Mouse (Mus musculus) cerebellum, postnatal 36 days (tissue): ENCODE measurements around the gene Lekr1.

Experiments
- DNase-seq, 2 experiments: peaks; one replicate each; pipeline ENCODE4 v3.0.0; 2021 to 2022; ENCODE audit warnings: mixed read lengths in 2 of 2

Gene Lekr1

DNA sequence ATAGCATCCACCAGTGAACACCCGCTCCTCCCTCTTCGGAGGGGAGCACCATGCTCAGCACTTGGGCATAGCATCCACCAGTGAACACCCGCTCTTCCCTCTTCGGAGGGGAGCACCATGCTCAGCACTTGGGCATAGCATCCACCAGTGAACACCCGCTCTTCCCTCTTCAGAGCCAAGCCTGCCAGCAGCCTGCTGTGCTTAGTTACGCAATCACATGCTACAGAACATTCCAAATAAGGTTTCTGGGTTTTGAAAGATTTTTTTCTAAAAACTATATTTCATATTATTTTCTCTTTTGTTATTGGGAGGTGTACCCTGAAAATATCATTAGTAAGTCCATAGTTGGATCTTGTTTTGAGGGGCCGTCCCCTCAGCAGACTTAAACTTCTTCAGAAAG lies 103.6 kb downstream of the Lekr1 start:
- DNase-seq = peak in 1 of 2 experiments; percentile 9

DNA sequence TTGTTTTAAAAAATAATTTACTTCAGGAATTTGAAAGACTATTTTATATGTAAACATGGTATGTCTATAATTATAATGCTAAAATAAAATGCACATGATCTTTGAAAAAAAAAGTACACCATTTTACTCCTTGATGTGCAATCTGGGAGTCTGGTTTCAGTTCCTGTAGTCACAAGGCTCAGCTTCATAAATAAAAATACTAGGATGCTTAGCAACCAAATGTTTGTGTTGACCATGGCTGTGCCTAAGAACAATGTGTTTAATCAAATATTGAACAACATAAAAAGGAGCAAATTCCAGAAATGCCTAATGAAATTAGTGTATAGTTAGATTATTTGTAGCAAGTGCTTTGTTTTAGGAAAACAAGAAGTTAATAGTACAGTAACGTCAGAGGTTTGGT lies 107.9 kb downstream of the Lekr1 start:
- no peak for DNase-seq

DNA sequence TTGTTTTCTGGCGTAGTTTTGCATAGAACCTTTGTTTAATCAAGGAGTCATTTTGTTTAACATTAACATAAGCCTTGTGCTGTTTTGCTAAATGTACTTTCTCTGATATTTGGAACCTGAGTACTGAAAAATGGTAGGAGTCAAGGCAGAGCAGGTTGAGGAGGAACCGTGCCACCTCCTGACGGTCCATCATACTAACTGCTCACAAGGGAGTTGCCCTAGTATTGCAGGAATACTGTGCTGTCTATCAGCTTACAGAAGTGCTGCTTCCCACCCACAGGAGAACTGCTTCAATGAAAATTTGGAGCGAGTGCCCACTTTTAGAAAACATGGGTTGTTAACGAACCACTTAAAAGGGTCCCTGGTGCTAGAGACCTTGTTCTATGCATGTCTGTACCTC lies 109.1 kb downstream of the Lekr1 start:
- DNase-seq = no peak

DNA sequence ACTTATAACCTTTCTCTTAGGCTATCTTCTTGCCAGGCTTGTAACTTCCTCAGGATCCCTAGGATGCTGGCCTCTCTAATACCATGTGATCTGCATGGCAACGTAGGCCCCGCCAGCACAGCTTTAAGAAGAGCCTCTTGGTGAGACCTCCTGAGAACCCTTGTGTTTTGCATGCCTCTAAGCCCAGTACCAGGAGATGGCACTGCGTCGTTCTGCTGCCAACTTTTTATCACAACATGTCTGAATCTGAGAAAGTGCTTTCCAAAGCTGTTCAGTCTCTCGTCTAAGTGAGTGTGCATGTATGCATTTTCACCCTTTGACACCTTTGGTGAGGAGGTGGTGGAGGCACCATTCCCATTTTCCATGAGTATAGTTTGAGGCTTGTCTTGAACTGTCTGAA lies 116.2 kb downstream of the Lekr1 start:
- no peak for DNase-seq

DNA sequence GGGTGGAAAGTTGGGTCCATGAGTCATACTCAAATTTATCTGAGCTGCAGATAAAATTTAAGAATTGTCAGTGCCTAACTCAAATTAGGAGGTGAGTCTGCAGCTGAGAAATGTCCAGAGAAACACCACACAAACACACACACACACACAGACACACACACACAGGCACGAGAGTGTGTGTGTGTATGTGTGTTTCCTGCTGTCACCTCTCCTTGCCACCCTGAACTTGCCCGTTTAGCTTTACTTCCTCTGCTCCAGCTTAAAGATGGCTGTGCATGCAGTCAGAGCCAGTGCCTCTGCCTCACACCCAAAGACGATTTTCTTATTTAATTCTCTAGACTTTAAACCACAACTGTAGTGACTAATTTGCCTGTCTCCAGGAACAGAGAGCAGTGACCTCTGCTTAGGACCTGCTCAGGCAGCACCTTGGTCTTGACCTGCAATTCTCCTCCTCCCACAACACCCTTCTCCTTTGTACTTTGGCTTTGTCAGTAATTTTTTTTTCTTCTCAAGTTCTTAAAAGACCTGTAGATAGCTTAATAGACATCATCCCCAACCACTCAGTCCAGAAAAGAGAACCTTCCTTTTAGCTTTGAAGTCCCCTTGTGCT lies 124.2 kb downstream of the Lekr1 start:
- no peak for DNase-seq

DNA sequence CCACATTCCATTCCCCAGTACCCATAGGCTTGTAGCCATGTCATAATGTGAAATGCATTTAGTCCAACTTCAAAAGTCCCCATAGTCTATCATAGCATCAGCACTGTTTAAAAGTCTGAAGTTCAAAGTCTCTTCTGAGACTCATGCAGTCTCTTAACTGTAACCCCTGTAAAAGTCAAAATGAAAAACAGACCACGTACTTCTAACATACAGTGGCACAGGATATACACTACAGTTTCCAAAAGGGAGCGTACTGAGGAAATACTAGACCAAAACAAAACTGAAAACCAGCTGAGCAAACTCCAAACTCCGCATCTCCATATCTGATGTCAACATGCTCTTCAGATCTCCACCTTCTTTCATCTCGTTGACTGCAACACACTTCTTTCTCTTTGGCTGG lies 127.5 kb downstream of the Lekr1 start:
- DNase-seq = no peak

DNA sequence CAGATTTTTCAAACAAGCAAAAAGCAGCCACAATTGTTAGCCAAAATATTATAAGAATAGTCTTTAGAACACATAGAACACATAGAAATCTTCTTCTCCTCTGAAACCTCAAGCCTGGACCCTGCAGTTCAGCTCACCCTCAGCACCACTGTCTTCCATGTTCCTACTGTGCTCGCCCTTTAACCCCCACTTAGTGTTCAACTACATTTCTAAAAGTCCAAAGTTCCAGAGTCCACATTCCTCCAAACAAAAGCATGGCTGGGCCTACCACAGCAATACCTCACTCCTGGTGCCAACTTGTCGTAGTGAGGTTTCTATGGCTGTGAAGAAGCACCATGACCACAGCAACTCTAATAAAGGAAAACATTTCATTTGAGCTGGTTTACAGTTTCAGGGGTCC lies 128.7 kb downstream of the Lekr1 start:
- DNase-seq = no peak

DNA sequence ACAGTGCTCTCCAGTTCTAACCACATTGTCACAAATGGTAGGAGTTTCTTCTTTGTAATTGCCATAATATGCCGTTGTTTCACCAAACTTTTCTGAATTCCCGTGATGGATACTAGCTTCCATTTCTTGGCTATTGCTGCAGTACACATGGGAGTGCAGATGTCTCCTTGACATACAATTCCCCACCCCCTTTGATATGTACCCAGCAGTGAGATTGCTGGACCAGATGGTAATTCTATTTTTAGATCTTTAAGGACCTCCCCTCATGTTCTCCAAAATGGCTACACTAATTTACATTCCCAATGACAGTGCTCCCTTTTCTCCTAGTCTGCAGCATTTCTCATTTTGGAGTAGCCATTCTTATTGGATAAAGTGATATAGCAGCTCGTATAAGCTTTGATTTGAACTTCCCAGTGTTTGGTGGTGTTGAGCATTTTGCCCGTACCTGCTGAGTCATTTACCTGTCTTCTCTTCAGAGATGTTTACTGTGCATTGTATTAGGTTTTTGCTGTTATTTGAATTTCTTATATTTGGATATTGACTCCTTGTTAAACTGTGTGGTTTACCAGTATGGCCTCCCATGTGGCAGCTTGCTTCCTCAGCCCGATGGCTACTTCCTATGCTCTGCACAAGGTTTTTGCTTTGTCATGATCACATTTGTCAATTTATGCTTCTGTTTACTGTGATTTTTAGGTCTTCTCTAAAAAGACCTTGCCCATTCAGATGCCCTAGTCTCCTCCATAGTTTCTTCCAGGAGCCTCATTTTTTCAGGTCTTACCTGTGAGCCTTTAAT lies 131.5 kb downstream of the Lekr1 start:
- DNase-seq = no peak

DNA sequence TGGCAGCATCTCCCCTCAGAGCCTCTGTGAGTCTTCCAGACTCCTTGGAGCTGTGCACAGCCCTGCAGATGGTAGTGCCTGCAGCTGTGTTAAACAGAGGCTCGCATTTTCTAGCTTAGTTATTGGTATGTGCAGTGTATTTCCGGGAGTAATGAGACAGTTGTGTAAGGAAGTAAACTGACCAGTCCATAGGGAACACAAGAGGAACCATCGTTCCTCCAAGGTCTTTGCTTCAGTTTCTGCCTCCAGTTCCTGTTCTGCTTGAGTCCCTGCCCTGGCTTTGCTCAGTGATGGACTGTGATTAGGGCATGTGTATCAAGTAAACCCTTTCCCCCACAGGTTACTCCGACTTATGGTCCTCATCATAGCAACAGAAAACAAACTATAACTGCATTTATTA lies 134.9 kb downstream of the Lekr1 start:
- DNase-seq = no peak

DNA sequence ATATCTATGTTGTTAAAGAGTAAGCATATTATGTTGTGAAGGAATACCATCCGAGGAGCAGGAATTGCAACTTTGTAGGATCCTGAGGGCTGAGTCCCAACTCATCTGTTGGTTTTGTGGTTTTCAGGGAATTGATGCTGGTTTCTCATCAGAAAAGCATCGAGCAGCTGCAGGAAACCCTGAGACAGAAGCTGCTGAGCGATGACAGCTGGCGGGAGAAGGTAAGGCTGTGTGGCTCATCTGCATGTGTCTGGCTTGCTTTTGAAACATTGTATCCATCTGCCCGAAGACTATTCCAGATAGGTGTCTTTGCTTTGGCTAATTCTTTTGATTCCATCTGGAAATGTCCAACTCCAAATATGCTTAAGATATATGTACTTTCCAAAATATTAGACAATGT lies 136.2 kb downstream of the Lekr1 start:
- no peak for DNase-seq

DNA sequence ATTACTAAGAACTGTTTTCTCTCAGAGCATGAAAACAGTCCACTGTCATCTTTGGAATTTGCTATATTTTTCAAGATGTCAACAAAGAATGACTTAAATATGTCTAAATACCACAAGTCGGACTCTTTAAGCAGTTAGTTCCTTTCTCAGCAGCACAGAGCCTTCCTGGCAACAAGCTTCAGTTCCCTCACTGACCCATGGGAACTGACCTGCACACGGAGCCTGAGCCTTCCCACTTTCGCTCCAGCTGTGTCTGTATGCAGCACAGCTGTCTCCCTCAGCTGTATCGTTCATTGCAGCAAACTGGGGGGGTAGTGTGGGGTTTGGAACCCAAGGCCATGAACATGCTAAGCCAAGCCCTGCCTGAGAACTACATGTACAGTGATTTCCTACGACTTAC lies 136.8 kb downstream of the Lekr1 start:
- DNase-seq = no peak

DNA sequence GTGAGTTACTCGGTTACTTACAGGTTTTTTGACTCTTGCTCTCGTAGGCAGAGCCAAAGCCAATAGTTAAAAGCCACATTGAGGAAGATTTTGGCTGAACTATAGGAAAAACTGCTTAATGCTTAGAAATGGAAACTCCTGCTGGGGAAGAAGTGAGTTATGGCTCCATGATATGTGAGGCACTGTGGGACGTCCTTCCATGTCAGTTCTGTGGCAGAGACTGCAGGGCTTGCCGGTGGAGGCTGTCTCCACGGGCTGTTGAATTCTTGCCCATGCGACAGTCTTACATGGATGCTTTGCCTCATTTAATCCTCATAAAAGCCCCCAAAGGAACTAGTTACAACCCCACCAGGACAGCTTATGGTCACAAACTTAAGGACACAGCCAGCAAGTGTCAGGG lies 148.9 kb downstream of the Lekr1 start:
- no peak for DNase-seq

DNA sequence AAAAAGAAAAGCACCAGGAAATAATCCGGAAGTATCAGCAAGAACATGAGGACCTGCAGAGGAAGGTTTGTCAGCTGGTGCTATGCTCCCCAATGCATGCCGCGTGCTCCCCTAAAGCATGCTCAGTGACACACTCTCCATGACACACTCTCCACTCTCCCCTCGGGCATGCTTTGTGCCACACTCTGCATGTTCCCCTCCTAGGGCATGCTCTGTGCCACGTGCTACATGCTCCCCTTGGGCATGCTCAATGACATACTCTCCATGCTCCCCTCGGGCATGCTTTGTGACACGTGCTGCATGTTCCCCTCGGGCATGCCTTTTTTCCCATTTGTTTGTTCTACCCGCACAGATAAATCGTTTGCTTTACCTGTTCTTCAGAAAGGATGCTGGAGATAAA lies 150.0 kb downstream of the Lekr1 start:
- DNase-seq = no peak

DNA sequence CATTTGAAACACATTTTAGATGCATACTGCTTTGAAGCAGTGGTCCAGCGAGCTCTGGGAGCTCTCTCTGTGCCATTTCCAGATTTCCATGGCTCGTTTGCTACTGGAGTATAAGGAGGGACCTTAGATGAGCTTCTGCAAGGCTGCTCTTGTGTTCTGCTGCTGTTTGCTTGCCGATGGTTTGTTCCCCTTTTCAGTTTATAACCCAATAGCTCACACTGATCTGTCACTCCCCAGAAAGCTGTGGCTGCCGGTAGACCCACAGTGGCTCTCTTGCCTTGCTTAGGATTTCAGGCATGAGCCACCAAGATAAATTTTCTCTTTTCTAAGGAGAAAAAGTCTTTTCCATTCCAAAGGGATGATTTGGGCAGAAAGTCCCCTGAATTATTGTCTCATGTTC lies 152.6 kb downstream of the Lekr1 start:
- no peak for DNase-seq

DNA sequence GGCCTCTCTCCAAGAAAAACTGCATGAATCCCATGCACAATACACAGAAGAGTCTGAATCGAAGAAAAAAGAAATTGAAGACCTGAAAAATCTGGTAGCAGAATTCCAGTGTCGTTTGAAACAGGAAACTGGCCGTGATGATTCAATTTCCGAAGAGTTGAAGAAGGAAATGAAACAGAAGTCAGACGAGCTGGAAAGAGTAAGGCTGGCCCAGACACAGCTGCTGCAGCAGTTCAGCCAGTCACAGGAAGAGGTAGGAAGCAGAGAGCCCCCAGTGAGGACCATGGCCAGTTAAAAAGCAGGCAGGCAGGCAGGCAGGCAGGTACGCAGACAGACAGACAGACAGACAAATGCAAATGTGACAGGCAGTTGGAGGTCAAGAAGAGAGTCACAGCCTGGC lies 153.8 kb downstream of the Lekr1 start:
- DNase-seq = no peak

DNA sequence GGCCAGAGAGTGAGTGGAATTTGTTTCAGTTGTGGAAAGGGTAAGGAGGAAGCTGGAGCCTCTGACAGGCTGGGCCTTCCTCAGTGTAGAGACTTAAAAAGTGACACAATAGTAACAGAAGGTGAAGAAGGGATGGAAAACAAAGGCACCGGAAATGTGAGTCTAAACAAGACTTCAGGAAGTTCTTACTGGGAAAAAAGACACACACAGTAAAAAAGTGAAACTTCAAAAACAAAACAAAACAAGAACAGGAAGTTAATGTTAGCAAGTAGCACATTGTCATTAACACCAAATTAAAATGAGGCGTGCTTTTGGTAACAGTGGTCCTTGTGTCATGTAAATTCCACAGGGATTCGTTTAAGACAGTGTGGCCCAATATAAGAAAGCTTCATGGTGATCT lies 158.9 kb downstream of the Lekr1 start:
- no peak for DNase-seq

DNA sequence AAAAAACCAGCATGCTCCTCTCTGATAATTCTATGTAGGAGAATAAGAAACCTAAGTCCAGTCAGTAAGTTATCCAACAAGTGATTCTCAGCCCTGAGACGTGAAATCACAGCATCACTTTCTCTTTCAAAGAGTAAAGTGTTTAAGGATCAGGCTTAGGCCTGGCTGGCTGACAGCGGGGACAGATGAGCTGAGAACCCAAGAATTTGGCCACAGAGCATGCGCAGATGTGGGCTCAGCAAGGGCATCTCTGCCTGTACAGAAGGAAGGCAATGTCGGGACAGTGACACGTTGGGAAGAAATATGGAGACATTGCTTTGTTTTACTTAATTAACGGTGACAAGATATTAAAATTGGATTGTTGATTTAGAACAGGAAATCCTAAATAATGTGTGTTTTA lies 160.7 kb downstream of the Lekr1 start:
- no peak for DNase-seq

DNA sequence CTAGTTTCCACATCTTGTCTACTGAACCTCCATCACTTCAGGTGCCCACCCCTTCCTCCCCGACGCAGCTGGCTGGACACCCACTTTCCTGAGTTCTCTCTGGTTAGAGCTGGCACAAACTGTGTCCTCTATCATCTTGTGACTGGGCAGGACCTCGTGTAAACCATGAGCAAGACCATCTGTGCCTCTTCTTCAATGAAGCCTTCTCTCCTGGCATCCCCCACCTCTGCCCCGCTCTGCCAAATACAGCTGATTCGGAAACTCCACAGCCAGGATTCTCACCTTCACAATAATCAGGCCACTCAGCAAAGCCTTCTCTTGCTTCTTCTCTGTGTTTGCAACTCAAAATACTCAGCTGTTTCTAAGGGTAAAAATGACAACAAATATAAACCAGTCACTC lies 161.4 kb downstream of the Lekr1 start:
- no peak for DNase-seq

DNA sequence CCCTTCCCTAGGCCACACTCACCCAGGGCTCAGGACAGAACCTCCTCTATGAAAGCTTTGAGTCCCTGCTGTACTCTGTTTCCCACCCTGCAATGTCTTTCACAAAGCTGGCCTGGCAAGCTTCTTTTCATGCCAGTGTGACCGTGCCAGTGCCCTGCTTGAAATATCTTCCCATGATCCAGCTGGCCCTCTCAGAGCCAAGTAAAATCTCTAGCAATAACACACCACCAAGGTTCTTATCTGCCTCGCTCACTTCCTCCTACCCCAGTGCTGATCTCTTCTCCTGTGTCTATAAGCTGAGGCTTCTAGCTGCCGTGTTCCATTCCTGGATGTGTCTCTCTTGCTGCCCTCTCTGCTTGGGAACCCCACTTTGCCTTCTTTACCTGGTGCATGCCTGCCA lies 162.0 kb downstream of the Lekr1 start:
- peak in 1 of 2 experiments; percentile 27 for DNase-seq

DNA sequence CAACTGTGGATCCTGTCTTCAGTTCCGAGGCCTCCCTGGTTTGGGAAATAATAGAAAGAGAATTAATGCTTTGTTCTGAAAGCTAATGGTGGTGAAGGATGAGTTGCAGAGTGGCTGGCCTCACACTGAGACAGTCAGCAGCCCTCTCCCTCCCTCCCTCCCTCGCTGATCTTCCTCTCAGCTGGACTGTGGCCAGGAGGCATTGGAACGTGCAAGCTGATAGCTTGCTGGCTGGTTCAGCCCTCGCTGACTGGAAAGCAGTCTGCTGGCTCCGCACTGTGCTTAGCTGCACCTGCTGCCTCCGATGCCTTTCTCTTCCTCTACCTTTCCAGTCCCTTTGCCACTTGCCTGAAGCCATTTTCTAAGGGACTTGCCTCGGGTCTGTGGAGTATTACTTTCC lies 163.2 kb downstream of the Lekr1 start:
- peak; percentile 74 to 80 for DNase-seq

DNA sequence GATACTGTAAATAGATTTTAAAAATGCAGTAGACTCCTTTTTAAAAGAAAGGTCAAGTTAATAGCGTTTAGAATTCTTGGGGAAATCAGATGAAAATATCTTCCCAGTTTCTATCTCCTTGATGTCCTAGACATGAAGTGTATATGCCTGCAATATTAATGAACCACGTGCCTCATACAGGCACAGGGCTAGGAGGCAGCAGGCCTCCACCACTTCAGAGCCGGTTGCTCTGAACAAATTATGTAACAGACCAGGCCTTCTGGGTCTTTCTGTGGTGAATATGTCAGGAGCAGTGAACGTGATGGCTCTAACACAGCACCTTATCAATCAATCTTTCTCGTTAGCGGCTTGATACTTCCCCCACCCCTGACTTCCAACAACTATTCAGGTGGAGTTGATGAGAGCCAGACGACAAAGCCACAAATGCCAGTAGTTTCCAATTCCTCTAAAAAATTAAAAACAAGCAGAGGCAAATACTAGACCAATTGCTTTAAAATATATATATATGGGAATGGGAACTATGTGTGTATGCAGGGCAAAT lies 164.0 kb downstream of the Lekr1 start:
- no peak for DNase-seq

DNA sequence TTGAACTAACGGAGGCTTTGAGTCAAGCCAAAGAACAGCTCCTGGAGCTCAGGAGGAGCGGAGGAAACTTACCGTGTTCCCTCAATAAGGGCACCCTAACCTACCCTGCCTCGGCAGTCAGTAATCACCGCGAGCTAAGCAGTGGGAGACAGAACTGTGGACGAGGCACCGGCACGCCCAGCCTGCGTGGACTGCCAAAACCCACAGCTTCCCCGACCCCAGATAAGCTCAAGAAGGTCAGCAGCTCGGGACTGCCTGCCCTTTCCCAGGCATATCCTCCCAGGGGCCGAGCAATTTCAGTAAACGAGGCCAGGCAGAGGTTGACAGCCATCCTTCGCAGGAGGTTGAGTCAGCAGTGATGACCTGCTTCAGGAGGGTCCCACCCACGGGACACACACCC lies 164.8 kb downstream of the Lekr1 start:
- no peak for DNase-seq

DNA sequence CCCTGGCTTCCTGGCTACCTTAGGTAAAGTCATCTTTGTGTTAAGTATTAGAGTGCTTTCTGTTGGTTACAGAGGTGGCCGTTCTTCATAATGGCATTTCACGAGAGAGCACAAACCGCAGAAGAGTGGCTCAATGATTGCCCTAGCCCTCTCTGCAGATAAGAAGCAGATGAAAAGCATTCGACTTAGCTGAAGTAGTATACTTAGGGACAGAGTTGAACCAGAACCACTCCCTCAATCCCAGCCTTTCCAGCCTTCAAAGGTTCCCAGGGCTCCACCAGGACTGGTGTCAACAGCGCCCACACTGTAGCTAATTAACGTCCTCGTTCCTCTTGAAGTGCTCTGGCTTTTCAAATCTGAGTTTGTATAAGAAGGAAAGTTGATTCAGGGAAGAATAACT lies 166.4 kb downstream of the Lekr1 start:
- DNase-seq = no peak

DNA sequence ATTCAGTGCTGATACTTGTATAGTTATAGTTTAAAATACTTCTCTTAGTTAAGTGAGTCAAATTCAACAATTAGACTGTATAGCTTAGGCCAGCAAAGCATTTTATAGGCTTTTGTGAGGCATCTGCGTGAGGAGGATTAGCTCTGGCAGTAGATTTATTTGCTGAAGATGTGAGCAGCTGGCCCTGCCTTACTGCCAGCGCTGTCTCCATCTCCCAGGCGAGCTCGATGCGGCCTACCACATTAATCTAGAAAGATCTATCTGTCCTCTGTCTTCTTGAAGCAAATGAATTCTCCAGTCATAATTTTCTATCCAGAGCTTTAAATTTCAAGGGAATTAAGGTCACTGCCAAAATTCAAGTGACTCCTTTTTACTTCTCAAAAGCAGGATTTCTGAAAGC lies 170.4 kb downstream of the Lekr1 start:
- no peak for DNase-seq

DNA sequence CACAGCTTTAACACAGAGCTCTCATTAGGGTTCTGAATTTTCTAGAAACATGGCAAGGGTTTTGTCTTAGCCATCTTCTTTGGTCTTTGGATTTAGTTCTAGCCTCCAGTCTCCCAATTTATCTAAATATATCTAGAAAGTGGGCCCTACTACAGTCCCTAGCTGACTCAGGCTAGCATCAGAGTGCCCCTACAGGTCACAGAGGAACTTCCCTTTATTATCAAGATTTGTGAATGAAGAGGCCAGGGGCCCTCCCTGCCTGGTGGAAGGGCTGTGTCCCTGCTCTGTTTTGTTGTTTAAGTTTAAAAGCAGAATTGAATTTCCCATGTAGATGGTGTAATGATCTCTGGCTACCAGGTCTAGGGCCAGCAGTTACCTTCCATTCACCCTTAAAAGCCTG lies 173.6 kb downstream of the Lekr1 start:
- no peak for DNase-seq
